Mouse (Mus musculus): ENCODE data around the gene Hcfc2. TPM values are rescaled to one million over a fixed set of nuclear protein-coding genes. Genes with fewer than 3 reads are reported as not detected.
A peak's percentile ranks its signal among the peaks of the same experiment; 100 is the strongest.

Hcfc2 gene
- polyA plus RNA-seq (2015; fragmentation: Nextera tagmentation; extraction: Ambion mirVana) = 47.5 and 48.1 TPM in 2 replicates

DNA sequence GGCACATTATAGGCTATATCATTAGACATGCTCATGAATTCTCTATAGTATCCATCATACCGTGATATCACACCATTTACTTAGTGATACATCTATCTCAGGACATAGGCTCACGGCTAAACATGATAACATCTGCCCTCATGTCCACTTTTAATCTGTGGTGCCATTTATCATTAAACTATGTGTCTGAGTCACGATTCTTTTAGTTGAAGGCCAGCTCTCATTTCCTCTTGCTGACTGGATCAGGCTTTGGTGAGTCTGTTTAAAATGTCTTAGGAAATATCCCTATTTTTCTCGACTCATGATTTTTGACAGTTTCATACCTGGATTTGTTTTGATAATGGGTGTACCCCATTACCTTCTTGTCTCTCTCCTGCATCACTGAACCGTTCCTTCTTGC, at the start of gene Hcfc2:
Hcfc2 (plus strand) TSS at position 205 of the 400 bp plus-strand sequence.
- no peak for ATAC-seq
- 84% methylated on average over 5 of the region's 5 CpGs for WGBS

DNA sequence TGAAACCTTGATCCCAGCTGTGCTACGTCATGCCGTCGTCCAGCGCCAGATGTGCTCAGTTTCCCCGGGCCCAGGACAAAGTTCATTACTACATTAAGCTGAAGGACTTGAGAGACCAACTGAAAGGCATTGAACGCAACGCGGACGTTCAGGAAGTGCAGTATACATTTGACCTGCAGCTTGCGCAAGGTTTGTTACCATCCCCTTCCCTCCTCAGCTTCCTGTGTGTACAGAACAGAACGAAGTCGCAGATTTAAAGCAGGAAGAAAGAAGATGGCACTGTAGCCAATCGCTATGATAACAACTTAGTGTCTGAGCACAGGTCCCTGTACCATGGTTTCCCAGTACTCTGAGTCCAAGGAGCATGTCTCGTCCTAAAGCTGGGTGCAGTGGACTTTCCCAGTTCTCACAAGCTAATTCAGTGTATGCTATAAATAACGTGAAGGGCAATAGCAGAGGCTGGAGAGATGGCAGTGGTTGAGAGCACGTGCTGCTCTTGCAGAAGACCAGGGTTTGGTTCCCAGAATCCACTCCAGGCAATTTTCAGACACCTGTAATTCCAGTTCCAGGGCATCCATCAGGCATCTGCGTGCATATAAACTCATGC, 48.7 kb upstream of the Hcfc2 start:
- ATAC-seq = no peak
- H3K27me3 ChIP-seq = no peaks in the 10 kb centered on the region
- H3K9ac ChIP-seq = no peak overlapping the region
- H3K36me3 ChIP-seq (ENCODE audit: poor library complexity, severe bottlenecking) = peaks cover 79% of the 10 kb centered on the region
- 95% methylated on average over 17 of the region's 17 CpGs for WGBS
- H3K4me2 ChIP-seq = no peak overlapping the region
- no peak overlapping the region for H3K4me3 ChIP-seq
- H3K9me3 ChIP-seq (replicated peaks) = no peaks in the 10 kb centered on the region
- H3K27ac ChIP-seq = no peak overlapping the region
- H3K4me1 ChIP-seq = no peaks in the 10 kb centered on the region

More for the DNA sequence above, at the start of gene Hcfc2:
- Histone ChIP-seq H3K4me2 (no peak within 1 kb of the TSS), H3K36me3 (ENCODE audit: poor library complexity, severe bottlenecking) (no peaks in the 10 kb centered on the region), H3K27me3 (no peaks in the 10 kb centered on the region), H3K4me3 (no peak within 1 kb of the TSS), H3K9me3 (replicated peaks) (no peaks in the 10 kb centered on the region), H3K4me1 (peaks cover 16% of the 10 kb centered on the region), H3K27ac (no peak within 1 kb of the TSS), H3K9ac (no peak within 1 kb of the TSS)

DNA sequence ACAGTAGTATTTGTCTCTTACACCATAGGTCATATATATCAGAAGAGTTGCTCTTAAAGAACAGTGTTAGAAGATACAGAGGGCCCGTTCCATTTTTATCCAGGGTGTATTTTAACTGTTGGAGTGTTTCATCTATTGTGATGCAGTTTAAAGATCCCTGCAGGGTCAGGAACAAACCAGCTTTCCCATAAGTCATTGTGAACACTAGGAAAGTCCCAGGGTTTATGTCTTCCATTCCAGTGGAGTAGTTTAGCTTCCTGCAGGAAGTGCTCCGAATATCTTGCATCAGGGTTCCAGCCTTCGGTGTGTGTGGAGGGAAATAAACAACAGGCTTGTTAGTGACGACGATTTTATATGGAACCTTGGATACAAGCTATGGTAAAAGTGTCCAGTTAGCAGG, 44.7 kb upstream of the Hcfc2 start:
- Histone ChIP-seq H3K9ac (no peak overlapping the region), H3K9me3 (replicated peaks) (no peaks in the 10 kb centered on the region), H3K4me3 (no peak overlapping the region), H3K27ac (no peak overlapping the region), H3K27me3 (no peaks in the 10 kb centered on the region), H3K36me3 (ENCODE audit: poor library complexity, severe bottlenecking) (peaks cover 48% of the 10 kb centered on the region), H3K4me2 (no peak overlapping the region), H3K4me1 (no peaks in the 10 kb centered on the region)
- WGBS = 93% methylated on average over 5 of the region's 5 CpGs
- no peak for ATAC-seq

DNA sequence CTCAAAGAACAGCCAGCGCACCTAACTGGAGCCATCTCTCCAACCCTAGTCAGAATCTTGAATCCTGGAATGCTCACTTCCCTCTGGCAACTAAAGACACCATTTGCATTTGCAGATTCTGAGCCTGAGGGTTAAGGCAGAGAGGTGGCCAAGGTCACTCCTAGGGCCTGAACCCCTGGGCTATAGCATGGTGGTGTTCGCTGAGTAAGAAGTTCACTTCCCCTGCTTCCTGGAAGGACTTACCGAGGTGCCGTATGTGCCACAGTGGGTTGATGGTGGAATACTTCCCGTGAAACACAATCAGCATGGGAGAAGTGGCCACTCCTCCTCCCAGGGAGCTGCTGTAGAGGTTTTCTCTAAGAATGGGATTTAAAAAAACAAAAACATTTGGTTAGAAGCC, 43.3 kb upstream of the Hcfc2 start:
- Histone ChIP-seq H3K27me3 (no peaks in the 10 kb centered on the region), H3K9me3 (replicated peaks) (no peaks in the 10 kb centered on the region), H3K9ac (no peak overlapping the region), H3K27ac (no peak overlapping the region), H3K36me3 (ENCODE audit: poor library complexity, severe bottlenecking) (peaks cover 35% of the 10 kb centered on the region), H3K4me3 (no peak overlapping the region), H3K4me1 (no peaks in the 10 kb centered on the region), H3K4me2 (no peak overlapping the region)
- no peak for ATAC-seq
- WGBS = 83% methylated on average over 5 of the region's 5 CpGs

DNA sequence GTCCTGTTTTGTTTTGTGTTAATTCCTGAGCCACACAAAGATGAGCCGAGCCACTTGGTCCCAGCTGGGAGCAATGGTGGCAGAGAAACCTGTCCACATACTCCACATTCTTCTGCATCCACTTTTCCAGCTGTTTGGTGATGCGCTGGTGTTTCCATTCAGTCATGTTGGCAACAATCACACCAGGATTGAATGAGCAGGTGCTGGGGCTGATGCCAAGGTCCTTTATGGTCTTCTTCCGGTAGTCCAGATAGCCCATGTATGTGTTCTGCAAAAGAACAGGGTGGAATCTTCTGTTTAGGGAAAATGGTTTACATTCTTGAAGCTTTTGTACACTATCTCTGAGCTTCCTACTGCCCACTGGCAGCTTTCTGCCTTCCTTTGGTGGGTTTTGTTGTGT, 41.4 kb upstream of the Hcfc2 start:
- Histone ChIP-seq H3K4me1 (no peaks in the 10 kb centered on the region), H3K9me3 (replicated peaks) (no peaks in the 10 kb centered on the region), H3K4me2 (no peak overlapping the region), H3K4me3 (no peak overlapping the region), H3K9ac (no peak overlapping the region), H3K36me3 (ENCODE audit: poor library complexity, severe bottlenecking) (peaks cover 27% of the 10 kb centered on the region), H3K27me3 (no peaks in the 10 kb centered on the region), H3K27ac (no peak overlapping the region)
- no peak for ATAC-seq
- WGBS = 85% methylated on average over 3 of the region's 3 CpGs

DNA sequence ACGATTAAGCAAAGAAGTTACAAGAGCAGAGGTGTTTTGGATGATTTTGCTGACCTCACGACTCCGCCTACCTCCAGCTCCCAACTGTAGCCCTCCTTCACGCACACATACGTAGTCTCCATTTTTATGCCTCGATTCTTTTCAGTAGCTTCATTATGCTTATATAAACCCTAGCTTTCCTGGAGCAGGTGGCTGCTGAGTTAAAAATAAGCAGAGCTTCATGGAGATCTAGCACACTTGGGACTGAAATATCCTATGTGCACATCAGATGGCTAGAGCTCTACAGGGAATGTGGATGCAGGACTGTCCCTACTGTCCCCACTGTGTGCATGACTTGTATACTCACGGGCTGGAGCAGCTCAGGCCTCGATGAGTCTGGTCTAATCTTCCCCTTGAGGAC, 34.1 kb upstream of the Hcfc2 start:
- no peak overlapping the region for H3K9ac ChIP-seq
- no peak for ATAC-seq
- WGBS = 85% methylated on average over 8 of the region's 8 CpGs
- H3K36me3 ChIP-seq (ENCODE audit: poor library complexity, severe bottlenecking) = no peaks in the 10 kb centered on the region
- H3K4me2 ChIP-seq = no peak overlapping the region
- peaks cover 3% of the 10 kb centered on the region; the same call in 1 of the 2 replicates for H3K4me1 ChIP-seq
- peak overlapping the region; percentile 72 for H3K27ac ChIP-seq
- no peaks in the 10 kb centered on the region for H3K9me3 ChIP-seq (replicated peaks)
- no peak overlapping the region for H3K4me3 ChIP-seq
- no peaks in the 10 kb centered on the region for H3K27me3 ChIP-seq

DNA sequence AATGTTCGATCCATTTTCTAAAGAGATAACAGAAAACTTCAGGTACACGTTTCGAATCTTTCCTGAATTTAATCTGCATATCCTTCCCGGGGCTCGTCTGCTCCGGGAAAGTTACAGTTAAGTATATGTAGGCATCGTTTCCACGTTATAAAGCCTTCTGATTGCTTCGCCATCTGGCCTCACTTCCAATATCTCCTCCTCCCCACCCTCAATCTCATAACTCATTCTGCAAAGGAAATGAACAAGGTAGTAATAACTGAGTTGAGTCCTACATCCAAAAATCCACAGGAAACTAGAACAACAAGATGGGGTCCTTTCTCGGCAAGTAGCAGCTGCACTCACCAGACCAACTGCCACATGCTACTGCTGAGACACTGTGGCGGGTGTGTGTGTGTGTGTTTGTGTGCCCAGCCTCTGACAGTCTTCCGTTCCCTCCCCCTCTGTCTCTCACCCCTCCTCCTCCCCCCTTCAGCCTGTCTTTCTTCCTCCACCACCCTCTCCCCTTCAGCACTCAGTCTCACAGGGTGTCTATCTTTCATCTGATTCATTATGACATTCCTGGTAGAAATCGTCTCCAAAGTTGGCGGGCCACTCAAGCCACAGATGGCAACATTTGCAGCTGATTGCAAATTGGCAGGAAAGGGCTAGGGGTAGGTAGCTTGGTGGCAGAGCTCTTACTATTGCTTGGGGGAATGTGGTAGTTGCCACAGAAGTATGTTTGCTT, 33.5 kb upstream of the Hcfc2 start:
- no peak overlapping the region for H3K4me3 ChIP-seq
- peaks cover 4% of the 10 kb centered on the region; the same call in 1 of the 2 replicates for H3K4me1 ChIP-seq
- WGBS = 75% methylated on average over 14 of the region's 14 CpGs
- peak; percentile 90 for ATAC-seq
- H3K36me3 ChIP-seq (ENCODE audit: poor library complexity, severe bottlenecking) = no peaks in the 10 kb centered on the region
- no peak overlapping the region for H3K4me2 ChIP-seq
- H3K9ac ChIP-seq = no peak overlapping the region
- H3K27me3 ChIP-seq = no peaks in the 10 kb centered on the region
- H3K27ac ChIP-seq = peak overlapping the region; percentile 72
- H3K9me3 ChIP-seq (replicated peaks) = no peaks in the 10 kb centered on the region

DNA sequence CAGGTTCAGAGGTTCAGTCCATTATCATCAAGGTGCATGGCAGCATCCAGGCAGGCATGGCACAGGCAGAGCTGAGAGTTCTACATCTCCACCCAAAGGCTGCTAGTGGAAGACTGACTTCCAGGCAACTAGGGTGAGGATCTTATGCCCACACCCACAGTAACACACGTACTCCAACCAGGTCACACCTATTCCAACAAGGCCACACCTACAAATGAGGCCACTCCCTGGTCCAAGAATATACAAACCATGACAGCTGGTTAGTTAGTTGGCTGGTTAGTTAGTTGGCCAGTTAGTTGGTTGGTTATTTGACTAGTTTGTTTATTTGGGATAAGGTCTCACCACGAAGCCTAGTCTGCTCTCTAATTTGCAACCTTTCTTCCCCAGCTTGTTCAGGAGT, 32.7 kb upstream of the Hcfc2 start:
- Histone ChIP-seq H3K36me3 (ENCODE audit: poor library complexity, severe bottlenecking) (no peaks in the 10 kb centered on the region), H3K27ac (no peak overlapping the region), H3K4me2 (no peak overlapping the region), H3K27me3 (no peaks in the 10 kb centered on the region), H3K4me3 (no peak overlapping the region), H3K4me1 (peaks cover 4% of the 10 kb centered on the region; the same call in 1 of the 2 replicates), H3K9ac (no peak overlapping the region), H3K9me3 (replicated peaks) (no peaks in the 10 kb centered on the region)
- no peak for ATAC-seq
- 81% methylated on average over 2 of the region's 2 CpGs for WGBS

DNA sequence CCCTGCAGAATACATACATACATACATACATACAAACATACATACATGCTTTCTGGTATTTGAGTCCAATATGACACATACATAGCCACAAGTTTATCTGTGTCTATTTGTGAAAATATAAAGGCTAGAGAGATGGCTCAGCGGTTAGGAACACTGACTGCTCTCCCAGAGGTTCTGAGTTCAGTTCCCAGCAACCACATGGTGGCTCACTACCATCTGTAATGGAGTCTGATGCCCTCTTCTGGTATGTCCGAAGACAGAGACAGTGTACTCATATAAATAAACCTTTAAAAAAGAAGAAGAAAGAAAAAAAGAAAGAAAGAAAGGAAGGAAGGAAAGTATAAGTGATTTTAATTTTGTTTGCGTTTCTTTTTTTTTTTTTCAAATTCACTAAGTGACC, 30.0 kb upstream of the Hcfc2 start:
- Histone ChIP-seq H3K4me2 (no peak overlapping the region), H3K4me3 (no peak overlapping the region), H3K9ac (no peak overlapping the region), H3K27me3 (no peaks in the 10 kb centered on the region), H3K27ac (no peak overlapping the region), H3K36me3 (ENCODE audit: poor library complexity, severe bottlenecking) (no peaks in the 10 kb centered on the region), H3K4me1 (peaks cover 4% of the 10 kb centered on the region; the same call in 1 of the 2 replicates), H3K9me3 (replicated peaks) (no peaks in the 10 kb centered on the region)
- ATAC-seq = no peak
- 60% methylated on average over 3 of the region's 3 CpGs for WGBS

DNA sequence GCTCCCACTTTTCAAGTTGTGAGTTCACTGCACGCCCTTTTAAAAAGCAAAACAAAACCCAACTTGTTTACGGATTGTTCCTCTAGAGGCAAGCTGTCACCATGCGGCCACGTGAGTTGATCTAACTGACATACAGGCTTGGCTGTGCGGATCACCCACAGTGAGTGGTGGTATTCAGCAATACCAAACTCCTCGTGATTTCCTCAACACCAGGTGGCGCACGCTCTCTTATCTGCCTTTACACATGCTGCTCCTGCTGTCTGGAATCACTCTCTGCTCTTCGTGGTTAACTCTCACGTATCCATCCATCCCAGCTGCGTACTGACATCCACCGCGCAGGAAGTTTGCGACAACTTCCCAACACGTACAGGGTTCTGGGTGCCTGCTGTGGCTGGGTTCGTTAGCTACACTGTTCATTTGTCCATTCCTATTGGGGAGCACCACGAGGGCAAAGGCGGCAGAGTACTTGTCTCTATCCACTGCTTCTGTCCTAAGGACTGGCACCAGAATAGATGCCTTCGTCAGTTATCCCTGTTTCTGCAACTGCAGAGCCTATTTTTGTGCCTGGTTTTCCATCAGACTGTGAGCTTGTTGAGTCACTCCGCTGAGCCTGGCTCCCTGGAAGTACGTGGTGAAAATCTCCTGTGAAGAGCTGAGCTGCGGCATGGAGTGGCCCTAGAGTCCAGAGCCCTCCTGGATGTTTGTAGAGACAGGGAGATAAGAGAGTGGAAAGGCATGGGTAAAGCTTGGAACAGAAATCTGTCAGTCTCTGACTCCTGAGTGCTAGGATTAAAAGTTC, 29.3 kb upstream of the Hcfc2 start:
- ATAC-seq = peak; percentile 89
- no peaks in the 10 kb centered on the region for H3K9me3 ChIP-seq (replicated peaks)
- peak overlapping the region; percentile 47 for H3K4me2 ChIP-seq
- 23% methylated on average over 22 of the region's 22 CpGs for WGBS
- H3K4me3 ChIP-seq = no peak overlapping the region
- no peak overlapping the region for H3K27ac ChIP-seq
- no peaks in the 10 kb centered on the region for H3K27me3 ChIP-seq
- H3K9ac ChIP-seq = peak overlapping the region; percentile 34; the same call in 1 of the 2 replicates
- H3K4me1 ChIP-seq = peaks cover 4% of the 10 kb centered on the region; the same call in 1 of the 2 replicates
- no peaks in the 10 kb centered on the region for H3K36me3 ChIP-seq (ENCODE audit: poor library complexity, severe bottlenecking)

DNA sequence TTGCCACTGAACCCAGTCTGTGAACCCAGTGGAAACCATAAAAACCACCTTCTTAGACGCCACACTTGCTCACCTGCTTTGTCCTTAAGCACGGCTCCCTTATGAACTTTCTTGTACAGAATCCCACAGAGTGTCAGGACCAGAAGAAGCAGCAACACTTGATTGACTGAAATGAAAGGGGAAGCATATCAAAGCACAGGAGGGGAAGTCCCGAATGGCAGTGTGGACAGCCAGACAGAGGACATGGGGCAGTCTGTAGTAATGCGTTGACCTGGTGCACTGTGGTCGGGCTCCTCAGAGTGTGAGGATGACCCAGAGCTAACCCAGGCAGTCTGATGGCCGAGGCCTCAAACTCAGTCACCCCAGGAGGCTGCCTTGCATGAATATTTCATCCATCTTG, 25.8 kb upstream of the Hcfc2 start:
- 80% methylated on average over 6 of the region's 6 CpGs for WGBS
- no peaks in the 10 kb centered on the region for H3K9me3 ChIP-seq (replicated peaks)

DNA sequence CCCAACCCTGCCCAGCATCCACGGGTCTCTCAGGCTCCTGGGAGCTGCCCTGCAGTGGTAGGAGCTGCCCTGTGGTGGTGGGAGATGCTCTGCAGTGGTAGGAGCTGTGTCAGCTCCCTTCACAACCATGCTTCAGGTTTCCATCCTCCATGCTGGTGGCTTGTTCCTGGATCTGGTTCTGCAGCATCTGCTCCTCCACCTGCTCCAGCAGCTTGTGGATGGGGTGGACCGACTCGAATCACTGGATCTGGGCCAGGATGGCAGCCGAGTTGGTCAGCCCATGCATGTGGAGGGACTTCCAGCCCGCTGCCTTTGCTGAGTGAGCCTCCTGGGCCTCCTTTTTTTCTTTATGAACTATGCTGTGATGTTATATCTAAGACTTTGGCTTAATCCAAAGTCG, 19.0 kb upstream of the Hcfc2 start:
- Histone ChIP-seq H3K27me3 (no peaks in the 10 kb centered on the region), H3K36me3 (ENCODE audit: poor library complexity, severe bottlenecking) (no peaks in the 10 kb centered on the region), H3K4me3 (no peak overlapping the region), H3K9ac (no peak overlapping the region), H3K9me3 (replicated peaks) (no peaks in the 10 kb centered on the region), H3K4me2 (no peak overlapping the region), H3K4me1 (no peaks in the 10 kb centered on the region), H3K27ac (no peak overlapping the region)
- WGBS = 83% methylated on average over 6 of the region's 6 CpGs
- ATAC-seq = no peak

More for the DNA sequence above, 25.8 kb upstream of the Hcfc2 start:
- no peak overlapping the region for H3K9ac ChIP-seq
- no peak for ATAC-seq
- no peaks in the 10 kb centered on the region for H3K27me3 ChIP-seq
- H3K4me2 ChIP-seq = no peak overlapping the region
- no peak overlapping the region for H3K4me3 ChIP-seq
- H3K27ac ChIP-seq = no peak overlapping the region
- H3K36me3 ChIP-seq (ENCODE audit: poor library complexity, severe bottlenecking) = no peaks in the 10 kb centered on the region
- peaks cover 4% of the 10 kb centered on the region; the same call in 1 of the 2 replicates for H3K4me1 ChIP-seq

All from forebrain, embryonic 13.5 days (tissue).